Mouse (Mus musculus) erythroblast, embryonic 14.5 days (primary cell): ENCODE measurements around the gene Coq8b.

Experiments
- GATA1 ChIP-seq: IDR thresholded peaks from 2 replicates; pipeline ENCODE4 v1.6.1; 2012; ENCODE audit warnings: low read length, inconsistent platforms, mixed read lengths
- TAL1 ChIP-seq: IDR thresholded peaks from 3 replicates; pipeline ENCODE4 v1.6.1; 2012; ENCODE audit warnings: low read length, inconsistent platforms, mixed read lengths

GRCm38 (mm10) chr7:27290555-27290954, 57.7 kb downstream of the Coq8b start:
- TF ChIP-seq TAL1 (no peak), GATA1 (no peak)
